Mouse (Mus musculus) right cerebral cortex, adult 18-20 months (tissue): ENCODE data around the gene Ppm1k.
"Not testable (repeated sequence)": the region's sequence is repeated elsewhere in the genome, so short reads cannot be mapped to it uniquely, and the experiment has no call there.

ENCODE experiments used
- DNase-seq: peaks from one replicate; pipeline ENCODE4 v3.0.0; 2022; ENCODE audit warnings: mixed read lengths

Gene Ppm1k

GRCm38 (mm10) chr6:57531011-57531410 is 4.3 kb downstream of the Ppm1k start:
- DNase-seq: no peak

- no peak for DNase-seq
Measured at GRCm38 (mm10) chr6:57529336-57529845, 5.9 kb downstream of the Ppm1k start.

- no peak for DNase-seq
Measured at GRCm38 (mm10) chr6:57526933-57527332, 8.3 kb downstream of the Ppm1k start.

GRCm38 (mm10) chr6:57524742-57525141 is 10.5 kb downstream of the Ppm1k start:
- peak; percentile 32 for DNase-seq

- DNase-seq: no peak
Measured at GRCm38 (mm10) chr6:57520749-57521652, 14.3 kb downstream of the Ppm1k start.

- DNase-seq: no peak
Measured at GRCm38 (mm10) chr6:57514035-57514374, 21.3 kb downstream of the Ppm1k start.

GRCm38 (mm10) chr6:57513351-57514034 is 21.8 kb downstream of the Ppm1k start:
- DNase-seq: no peak

GRCm38 (mm10) chr6:57511899-57512298 is 23.4 kb downstream of the Ppm1k start:
- peak; percentile 84 for DNase-seq

GRCm38 (mm10) chr6:57503662-57504379 is 31.4 kb downstream of the Ppm1k start:
- no peak for DNase-seq

GRCm38 (mm10) chr6:57499209-57499608 is 36.1 kb downstream of the Ppm1k start:
- no peak for DNase-seq

GRCm38 (mm10) chr6:57468161-57468560 is 67.1 kb downstream of the Ppm1k start:
- not testable (repeated sequence) for DNase-seq
